Mouse (Mus musculus): Measurements from ENCODE around the gene Arntl2.

DNA sequence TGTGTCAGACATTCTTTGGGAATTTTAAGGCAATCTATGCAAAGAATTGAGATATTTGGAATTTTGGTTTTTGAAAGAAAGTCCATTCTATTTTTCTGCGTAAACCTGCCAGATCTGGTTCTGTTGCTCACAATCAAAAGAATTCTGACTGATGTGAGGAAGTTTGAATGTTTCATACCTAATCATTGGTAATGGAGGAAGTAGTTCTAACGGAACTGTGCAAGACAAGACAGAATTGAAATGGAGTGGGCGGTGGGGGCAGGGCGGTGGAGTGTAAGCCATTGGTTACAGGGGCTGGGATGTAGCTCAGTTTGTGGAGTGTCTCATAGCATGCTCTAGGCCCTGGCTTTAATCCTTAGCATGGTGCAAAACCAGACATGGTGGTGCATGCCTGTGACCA is 76.1 kb downstream of the Arntl2 start:
- TF ChIP-seq CTCF (IDR thresholded peaks at IDR 0.05; ENCODE audit: low read depth) (no peak), EP300 (IDR thresholded peaks at IDR 0.05; ENCODE audit: low read depth) (no peak)
